Mouse (Mus musculus) heart, postnatal 0 days (tissue): ENCODE measurements at regions not wholly inside any gene's neighbourhood (a gene's known extent, or its start where the extent isn't known, plus 50 kb on each side); places are given as distances from the start of the nearest gene placed in this dataset.

ENCODE experiments used
- ATAC-seq: fragments of 200-750 bp; cut with Nextera tagmentation; 2 replicates; pipeline ENCODE4 v1.8.0; 2017; ENCODE audit warnings: low read depth, moderate number of reproducible peaks, moderate library complexity; ENCODE audit not compliant: insufficient read depth
- DNase-seq: peaks from one replicate; pipeline ENCODE4 v3.0.0-alpha.2; 2016; ENCODE audit warnings: low spot score
- H3K27ac ChIP-seq: fragments of 300-500 bp; sonication (generic); 2 replicates; pipeline ENCODE4 v1.5.1; 2014; ENCODE audit warnings: low read depth, mild to moderate bottlenecking
- H3K27me3 ChIP-seq: fragments of 300-500 bp; sonication (generic); 2 replicates; pipeline ENCODE4 v1.6.1; 2014; ENCODE audit warnings: low read length, mixed read lengths; ENCODE audit not compliant: control insufficient read depth, insufficient read depth
- H3K36me3 ChIP-seq: fragments of 300-500 bp; sonication (generic); replicated peaks from 2 replicates; pipeline ENCODE4 v1.6.1; 2014; ENCODE audit warnings: low read length, mixed read lengths; ENCODE audit not compliant: control insufficient read depth, insufficient read depth
- H3K4me1 ChIP-seq: fragments of 300-500 bp; sonication (generic); 2 replicates; pipeline ENCODE4 v1.6.1; 2014; ENCODE audit warnings: antibody characterized with exemption; ENCODE audit not compliant: control insufficient read depth, insufficient read depth
- H3K4me2 ChIP-seq: fragments of 300-500 bp; sonication (generic); 2 replicates; pipeline ENCODE4 v1.6.1; 2014; ENCODE audit warnings: low read depth, mild to moderate bottlenecking, low read length, moderate library complexity
- H3K4me3 ChIP-seq: fragments of 300-500 bp; sonication (generic); 2 replicates; pipeline ENCODE4 v1.5.1; 2014; ENCODE audit warnings: low read depth, low read length
- H3K9ac ChIP-seq: fragments of 300-500 bp; sonication (generic); replicated peaks from 2 replicates; pipeline ENCODE4 v1.6.1; 2014; ENCODE audit warnings: low read depth, low read length, mixed read lengths
- H3K9me3 ChIP-seq: fragments of 300-500 bp; sonication (generic); replicated peaks from 2 replicates; pipeline ENCODE4 v1.6.1; 2016; ENCODE audit warnings: low read length; ENCODE audit not compliant: control insufficient read depth
- CTCF ChIP-seq: IDR thresholded peaks from 2 replicates; pipeline ENCODE4 v1.5.1; 2016; ENCODE audit warnings: antibody characterized with exemption, control low read depth, low read depth
- EP300 ChIP-seq: IDR thresholded peaks from 2 replicates; pipeline ENCODE4 v1.6.1; 2016; ENCODE audit warnings: antibody characterized with exemption, low read depth
- WGBS: fragments of 180-500 bp; shearing (Covaris S2); extraction: QIAGEN DNeasy Blood & Tissue Kit; methylation state at CpG from one replicate; pipeline ENCODE4 v1.1.7; 2014; 5-methylcytosine and 5-hydroxymethylcytosine counted together

GRCm38 (mm10) chr3:149993199-149993598 lies 1002.8 kb upstream of the Adgrl2 start:
- Histone ChIP-seq H3K9ac (no peak overlapping the region), H3K4me3 (no peak overlapping the region), H3K27me3 (no peaks in the 10 kb centered on the region), H3K9me3 (no peaks in the 10 kb centered on the region), H3K27ac (no peak overlapping the region), H3K4me2 (no peak overlapping the region), H3K36me3 (no peaks in the 10 kb centered on the region), H3K4me1 (no peaks in the 10 kb centered on the region)
- ATAC-seq (no peak), DNase-seq (no peak)
- TF ChIP-seq CTCF = no peak
- no peak for TF ChIP-seq EP300
- WGBS = 45% methylated on average over 4 of the region's 4 CpGs

DNA sequence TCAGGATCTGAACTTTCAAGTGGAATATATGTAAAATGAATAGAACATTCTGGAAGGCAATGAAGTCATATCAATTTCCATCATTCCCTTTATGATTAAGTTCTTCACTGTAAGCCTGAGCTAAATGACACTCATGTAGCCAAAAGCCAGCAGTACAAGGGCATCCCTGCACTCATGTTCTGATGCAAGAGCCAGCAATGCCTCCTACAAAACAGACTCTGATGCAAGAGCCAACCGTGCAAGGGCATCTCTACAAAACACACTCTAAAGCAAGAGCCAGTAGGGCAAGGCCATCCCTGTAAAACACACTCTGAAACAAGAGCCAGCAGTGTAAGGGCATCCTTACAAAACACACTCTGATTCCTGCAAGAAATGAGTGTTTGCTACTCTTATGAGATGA lies 997.4 kb upstream of the Adgrl2 start:
- Histone ChIP-seq H3K4me3 (no peak overlapping the region), H3K36me3 (no peaks in the 10 kb centered on the region), H3K9ac (no peak overlapping the region), H3K27ac (no peak overlapping the region), H3K27me3 (no peaks in the 10 kb centered on the region), H3K9me3 (no peaks in the 10 kb centered on the region), H3K4me2 (no peak overlapping the region), H3K4me1 (no peaks in the 10 kb centered on the region)
- 66% methylated on average over 1 of the region's 1 CpGs for WGBS
- ATAC-seq (no peak), DNase-seq (no peak)
- TF ChIP-seq EP300 = no peak
- no peak for TF ChIP-seq CTCF

GRCm38 (mm10) chr3:149956993-149957392 lies 966.6 kb upstream of the Adgrl2 start:
- 48% methylated on average over 2 of the region's 2 CpGs for WGBS

DNA sequence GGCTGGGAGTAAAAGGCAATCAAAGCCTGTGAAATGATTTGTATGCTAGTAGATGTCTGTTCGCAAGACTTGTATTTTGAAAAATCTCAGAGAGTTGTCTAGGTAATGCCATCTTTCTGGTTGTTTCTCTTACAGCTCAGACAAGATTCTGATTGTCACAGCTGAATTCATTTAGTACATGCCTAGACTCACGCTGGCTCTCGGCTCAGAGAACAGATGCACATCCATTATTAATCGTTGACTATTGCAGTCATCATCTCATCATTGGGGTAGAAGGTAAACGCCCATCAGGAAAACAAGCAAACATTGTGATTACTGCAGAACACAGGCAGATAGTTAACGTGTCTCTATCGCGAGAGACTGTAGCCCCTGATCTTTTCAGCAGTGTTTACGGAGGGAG lies 945.8 kb upstream of the Adgrl2 start:
- no peak overlapping the region for H3K27ac ChIP-seq
- DNase-seq = no peak
- no peaks in the 10 kb centered on the region for H3K9me3 ChIP-seq
- TF ChIP-seq CTCF (no peak), EP300 (no peak)
- no peaks in the 10 kb centered on the region for H3K27me3 ChIP-seq
- no peak overlapping the region for H3K9ac ChIP-seq
- no peak for ATAC-seq
- no peaks in the 10 kb centered on the region for H3K4me1 ChIP-seq
- no peak overlapping the region for H3K4me3 ChIP-seq
- WGBS = 85% methylated on average over 9 of the region's 9 CpGs
- no peaks in the 10 kb centered on the region for H3K36me3 ChIP-seq
- H3K4me2 ChIP-seq = no peak overlapping the region

More at GRCm38 (mm10) chr3:149956993-149957392, 966.6 kb upstream of the Adgrl2 start:
- Histone ChIP-seq H3K4me2 (no peak overlapping the region), H3K36me3 (no peaks in the 10 kb centered on the region), H3K9ac (no peak overlapping the region), H3K27me3 (no peaks in the 10 kb centered on the region), H3K4me1 (no peaks in the 10 kb centered on the region), H3K4me3 (no peak overlapping the region), H3K27ac (no peak overlapping the region), H3K9me3 (no peaks in the 10 kb centered on the region)
- DNase-seq (no peak), ATAC-seq (no peak)
- TF ChIP-seq CTCF (no peak), EP300 (no peak)

DNA sequence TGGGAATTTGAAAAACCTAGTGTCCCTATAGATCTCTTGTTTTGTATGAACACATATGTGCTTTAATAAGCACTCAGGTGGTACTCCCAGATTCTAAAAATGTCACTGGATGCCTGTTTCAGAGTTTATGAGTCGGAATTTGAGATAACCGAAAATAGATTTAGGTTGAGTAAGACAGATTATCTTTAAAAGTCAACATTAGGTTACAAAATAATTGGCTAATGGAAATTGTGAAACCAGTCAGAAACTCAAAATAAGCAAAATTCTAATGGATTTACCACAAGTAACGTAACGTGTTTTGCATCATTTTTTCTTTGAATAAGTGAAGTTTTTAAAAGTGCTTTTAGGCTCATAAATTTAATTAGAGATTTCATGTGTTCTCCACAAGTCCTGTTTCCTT lies 944.5 kb upstream of the Adgrl2 start:
- TF ChIP-seq CTCF (no peak), EP300 (no peak)
- no peaks in the 10 kb centered on the region for H3K4me1 ChIP-seq
- H3K9me3 ChIP-seq = no peaks in the 10 kb centered on the region
- H3K27ac ChIP-seq = no peak overlapping the region
- ATAC-seq (no peak), DNase-seq (no peak)
- no peaks in the 10 kb centered on the region for H3K27me3 ChIP-seq
- H3K36me3 ChIP-seq = no peaks in the 10 kb centered on the region
- 62% methylated on average over 4 of the region's 4 CpGs for WGBS
- no peak overlapping the region for H3K4me3 ChIP-seq
- no peak overlapping the region for H3K4me2 ChIP-seq
- H3K9ac ChIP-seq = no peak overlapping the region

GRCm38 (mm10) chr3:149928456-149929360 lies 938.4 kb upstream of the Adgrl2 start:
- WGBS = 71% methylated on average over 10 of the region's 10 CpGs
- TF ChIP-seq EP300 (no peak), CTCF (no peak)
- Histone ChIP-seq H3K36me3 (no peaks in the 10 kb centered on the region), H3K4me3 (no peak overlapping the region), H3K4me2 (no peak overlapping the region), H3K9ac (no peak overlapping the region), H3K4me1 (no peaks in the 10 kb centered on the region), H3K27me3 (no peaks in the 10 kb centered on the region), H3K27ac (no peak overlapping the region), H3K9me3 (no peaks in the 10 kb centered on the region)
- no peak for DNase-seq
- ATAC-seq = no peak
